Mouse (Mus musculus) MEL (cell line): ENCODE measurements at regions not wholly inside any gene's neighbourhood (a gene's known extent, or its start where the extent isn't known, plus 50 kb on each side); places are given as distances from the start of the nearest gene placed in this dataset.

ENCODE experiments used
- CHD2 ChIP-seq: IDR thresholded peaks from 2 replicates; pipeline ENCODE4 v1.6.1; 2011; ENCODE audit warnings: low read length, improper control_type of control experiment
- CTCF ChIP-seq, 3 experiments: IDR thresholded peaks in 2 of 3; conservative IDR thresholded peaks in 1 of 3; 2 replicates each; pipeline ENCODE4 v1.5.1; 2011 to 2012; ENCODE audit warnings: low read length in 3 of 3, low read depth in 2 of 3, mild to moderate bottlenecking in 2 of 3, improper control_type of control experiment in 1 of 3, inconsistent platforms in 1 of 3, mixed read lengths in 1 of 3, moderate library complexity in 1 of 3; ENCODE audit not compliant: control insufficient read depth in 1 of 3, insufficient read depth in 1 of 3, poor library complexity in 1 of 3, severe bottlenecking in 1 of 3
- MAX ChIP-seq: IDR thresholded peaks from 2 replicates; pipeline ENCODE4 v1.6.1; 2011; ENCODE audit warnings: low read length, improper control_type of control experiment
- TAL1 ChIP-seq: IDR thresholded peaks from 2 replicates; pipeline ENCODE4 v1.6.1; 2012; ENCODE audit warnings: mild to moderate bottlenecking, inconsistent platforms, low read length, moderate library complexity, mixed read lengths

- TF ChIP-seq MAX (no peak), TAL1 (no peak), CHD2 (no peak), CTCF (IDR thresholded peaks at IDR 0.05 in 2 of 3, conservative IDR thresholded peaks at IDR 0.05 in 1 of 3; ENCODE audit: control insufficient read depth in 1 of 3, insufficient read depth in 1 of 3, low read depth in 2 of 3, low read length in 3 of 3, poor library complexity in 1 of 3, severe bottlenecking in 1 of 3) (no peak)
Observed at GRCm38 (mm10) chr17:51459119-51459518, 280.0 kb upstream of the Tbc1d5 start.
